Mouse (Mus musculus) 416B (cell line): Measurements from ENCODE around the gene Arhgef19.
A peak's percentile ranks its signal among the peaks of the same experiment; 100 is the strongest.

Experiments used
- DNase-seq: peaks from one replicate; pipeline ENCODE4 v3.0.0; 2011; ENCODE audit warnings: low read depth

The Arhgef19 gene

GRCm38 (mm10) chr4:141236856-141237255 is 2.4 kb upstream of the Arhgef19 start:
- no peak for DNase-seq

GRCm38 (mm10) chr4:141238492-141239387 is 559 bp upstream of the Arhgef19 start:
- no peak for DNase-seq

- no peak for DNase-seq
Observed at GRCm38 (mm10) chr4:141240617-141241016, 1.3 kb downstream of the Arhgef19 start.

GRCm38 (mm10) chr4:141241861-141242260 is 2.6 kb downstream of the Arhgef19 start:
- DNase-seq = no peak

- DNase-seq = no peak
Observed at GRCm38 (mm10) chr4:141242651-141243241, 3.4 kb downstream of the Arhgef19 start.

GRCm38 (mm10) chr4:141243636-141244035 is 4.3 kb downstream of the Arhgef19 start:
- no peak for DNase-seq

- DNase-seq = no peak
Observed at GRCm38 (mm10) chr4:141244401-141244800, 5.1 kb downstream of the Arhgef19 start.

GRCm38 (mm10) chr4:141244931-141245425 is 5.7 kb downstream of the Arhgef19 start:
- DNase-seq = no peak

- DNase-seq = no peak
Observed at GRCm38 (mm10) chr4:141246089-141246997, 7.0 kb downstream of the Arhgef19 start.

GRCm38 (mm10) chr4:141246998-141247350 is 7.7 kb downstream of the Arhgef19 start:
- no peak for DNase-seq

- DNase-seq = no peak
Observed at GRCm38 (mm10) chr4:141247776-141248613, 8.7 kb downstream of the Arhgef19 start.

GRCm38 (mm10) chr4:141248614-141248978 is 9.3 kb downstream of the Arhgef19 start:
- DNase-seq = no peak

GRCm38 (mm10) chr4:141249383-141249782 is 10.1 kb downstream of the Arhgef19 start:
- DNase-seq = no peak

- DNase-seq = no peak
Observed at GRCm38 (mm10) chr4:141251071-141251470, 11.8 kb downstream of the Arhgef19 start.

- peak; percentile 42 for DNase-seq
Observed at GRCm38 (mm10) chr4:141252641-141253040, 13.3 kb downstream of the Arhgef19 start.

GRCm38 (mm10) chr4:141254234-141254633 is 14.9 kb downstream of the Arhgef19 start:
- DNase-seq = no peak

- DNase-seq = peak; percentile 36
Observed at GRCm38 (mm10) chr4:141257440-141257839, 18.1 kb downstream of the Arhgef19 start.

GRCm38 (mm10) chr4:141259413-141259812 is 20.1 kb downstream of the Arhgef19 start:
- no peak for DNase-seq

- DNase-seq = no peak
Observed at GRCm38 (mm10) chr4:141260007-141260723, 20.9 kb downstream of the Arhgef19 start.

- no peak for DNase-seq
Observed at GRCm38 (mm10) chr4:141262906-141263637, 23.8 kb downstream of the Arhgef19 start.
